Mouse (Mus musculus) erythroblast, embryonic 14.5 days (primary cell): Measurements from ENCODE around the gene Setd4.

ENCODE experiments used
- GATA1 ChIP-seq: IDR thresholded peaks from 2 replicates; pipeline ENCODE4 v1.6.1; 2012; ENCODE audit warnings: low read length, inconsistent platforms, mixed read lengths
- TAL1 ChIP-seq: IDR thresholded peaks from 3 replicates; pipeline ENCODE4 v1.6.1; 2012; ENCODE audit warnings: low read length, inconsistent platforms, mixed read lengths

- TF ChIP-seq GATA1 (no peak), TAL1 (no peak)
These were observed 24.0 kb upstream of the Setd4 start, which contains the start of gene Gm5678 for GRCm38 (mm10) chr16:93627761-93628400.
